Mouse (Mus musculus) urinary bladder, postnatal 25 days (tissue): ENCODE data around the gene 4933402N22Rik.
"Not testable (repeated sequence)": the region's sequence is repeated elsewhere in the genome, so short reads cannot be mapped to it uniquely, and the experiment has no call there.

ENCODE experiments used
- DNase-seq: peaks from one replicate; pipeline ENCODE4 v3.0.0; 2022; ENCODE audit warnings: low spot score

The 4933402N22Rik gene

DNA sequence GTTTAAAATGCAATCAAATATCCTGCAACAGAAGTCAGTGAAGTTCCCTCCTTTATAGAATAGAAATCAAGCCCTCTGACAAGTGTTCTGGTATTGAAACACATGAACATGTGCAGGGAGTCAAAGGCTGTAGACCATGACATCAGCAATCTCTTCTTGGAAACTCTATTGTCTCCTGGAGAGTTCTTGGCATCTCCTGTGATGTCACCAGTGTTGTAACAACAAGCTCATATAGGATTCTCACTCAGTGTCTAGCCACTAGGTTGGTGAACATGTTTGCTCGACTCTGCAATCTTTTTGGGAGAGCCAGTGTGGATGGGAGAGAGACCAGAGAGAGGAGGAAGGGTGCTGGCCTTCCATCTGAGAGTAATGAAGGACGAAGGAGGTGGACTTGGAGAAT is at the start of gene 4933402N22Rik:
Gene 4933402N22Rik, plus strand, starts transcription at position 301 of the 400 bp plus-strand sequence.
- not testable (repeated sequence) for DNase-seq

DNA sequence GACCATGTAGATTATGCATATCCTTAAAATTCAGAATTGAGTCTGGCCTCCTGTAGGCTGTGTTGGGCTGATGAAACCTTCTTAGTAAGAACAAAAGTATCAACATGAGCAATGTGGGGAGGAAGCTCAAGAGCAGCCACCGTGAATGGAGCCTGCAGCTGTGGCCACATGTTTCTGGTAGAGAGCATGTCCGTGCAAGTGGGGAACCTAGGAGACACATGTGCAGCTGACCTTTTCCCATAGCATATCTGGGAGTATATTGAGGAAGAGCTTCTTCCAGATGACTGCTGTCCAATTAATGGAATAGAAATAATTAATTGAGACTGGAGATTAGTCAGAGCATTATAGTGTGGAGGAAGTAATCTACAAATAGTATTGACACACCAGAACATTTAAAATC is 5.9 kb downstream of the 4933402N22Rik start:
- DNase-seq: not testable (repeated sequence)
